Mouse (Mus musculus) spleen, embryonic (tissue): ENCODE measurements at regions not wholly inside any gene's neighbourhood (a gene's known extent, or its start where the extent isn't known, plus 50 kb on each side); places are given as distances from the start of the nearest gene placed in this dataset.

Source experiments
- CTCF ChIA-PET: fragments of 350-600 bp; sonication (Branson Sonifier 250); formaldehyde crosslinking; loops from one replicate; lab custom pipeline; 2022; lab: Charles Lee

- CTCF ChIA-PET, result no interaction called here
Observed at GRCm38 (mm10) chr16:76591956-76592768, 218.5 kb upstream of the Nrip1 start.

GRCm38 (mm10) chr16:76589791-76590190 is 216.2 kb upstream of the Nrip1 start:
- CTCF ChIA-PET, result no interaction called here

DNA sequence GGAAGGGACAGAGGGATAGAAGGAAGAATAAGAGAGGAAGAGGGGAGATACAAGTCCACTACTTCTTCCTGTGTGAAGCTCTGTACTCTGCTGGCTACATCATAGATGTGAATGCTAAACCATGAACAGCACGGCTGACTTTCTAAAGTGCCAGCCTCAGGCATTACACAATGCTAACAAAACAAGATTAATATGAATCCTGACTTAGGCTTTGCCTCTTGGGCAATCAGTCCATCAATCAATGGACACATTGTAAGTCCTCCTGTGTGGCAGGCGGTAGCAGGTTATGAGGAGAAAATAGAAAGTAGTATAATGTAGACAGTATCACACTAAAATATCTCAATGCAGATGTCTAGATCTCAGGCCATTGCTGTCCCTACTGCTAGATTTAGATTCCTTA is 203.6 kb upstream of the Nrip1 start:
- CTCF ChIA-PET, result no interaction called here

DNA sequence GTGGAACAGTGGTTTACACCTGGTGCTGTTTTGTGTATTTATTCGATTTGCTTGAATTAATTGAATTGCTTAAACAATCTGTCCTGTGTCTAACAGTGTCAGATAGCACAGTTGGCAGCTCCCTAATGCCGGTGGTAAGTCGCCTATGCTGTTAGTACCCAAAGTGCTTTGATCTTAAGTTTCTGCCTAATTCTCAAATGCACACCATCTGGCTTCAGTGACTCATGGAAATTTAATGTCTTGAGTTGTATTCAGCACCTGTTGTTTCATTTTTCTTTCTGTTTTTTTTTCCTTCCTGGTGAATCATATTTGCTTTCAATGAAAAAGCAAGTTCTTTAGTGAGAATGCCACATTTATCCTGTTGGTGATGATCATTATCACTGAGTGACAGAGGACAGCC is 201.7 kb upstream of the Nrip1 start:
- CTCF ChIA-PET, result no interaction called here

DNA sequence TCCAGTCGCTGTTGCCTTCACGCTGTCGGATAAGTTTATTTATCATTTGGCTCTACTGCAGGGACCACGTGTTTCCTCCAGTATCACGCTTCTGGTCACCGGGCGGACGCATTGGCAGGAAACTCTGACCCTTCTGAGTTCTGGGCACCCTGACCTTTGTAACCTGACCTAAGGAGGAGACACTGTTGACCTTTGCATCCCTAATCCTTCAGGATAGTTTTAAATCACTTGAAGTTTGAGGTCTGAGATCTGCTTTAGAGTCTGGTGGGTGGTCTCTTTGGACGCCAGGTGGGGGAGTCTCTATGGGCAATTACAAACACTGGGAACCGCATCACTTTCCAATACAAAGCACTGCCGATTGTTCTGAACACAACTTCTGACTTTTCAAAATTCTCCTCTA is 192.6 kb upstream of the Nrip1 start:
- CTCF ChIA-PET, result no interaction called here

GRCm38 (mm10) chr16:76554846-76555245 is 181.2 kb upstream of the Nrip1 start:
- CTCF ChIA-PET, result no interaction called here

- CTCF ChIA-PET, result no interaction called here
Observed at GRCm38 (mm10) chr16:76549628-76550027, 176.0 kb upstream of the Nrip1 start.

DNA sequence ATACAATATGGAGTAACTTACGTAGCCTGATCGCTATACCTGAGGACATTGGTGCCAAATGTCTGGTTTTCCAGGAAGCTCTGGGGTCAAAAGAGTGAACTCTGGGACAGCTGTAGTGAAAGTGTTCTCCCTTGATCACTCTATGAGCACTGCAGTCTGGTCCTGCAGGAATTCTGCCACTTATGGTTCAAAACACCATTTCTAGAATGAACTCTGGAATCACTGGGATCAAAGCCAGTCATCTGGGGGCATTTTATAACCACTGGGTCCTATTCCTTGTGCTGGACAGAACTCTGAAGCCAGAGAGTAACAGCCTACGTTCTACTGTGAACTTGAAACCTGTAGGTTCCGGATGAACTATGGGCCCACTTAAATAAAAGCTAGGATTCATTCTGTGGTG is 173.5 kb upstream of the Nrip1 start:
- CTCF ChIA-PET, result no interaction called here

DNA sequence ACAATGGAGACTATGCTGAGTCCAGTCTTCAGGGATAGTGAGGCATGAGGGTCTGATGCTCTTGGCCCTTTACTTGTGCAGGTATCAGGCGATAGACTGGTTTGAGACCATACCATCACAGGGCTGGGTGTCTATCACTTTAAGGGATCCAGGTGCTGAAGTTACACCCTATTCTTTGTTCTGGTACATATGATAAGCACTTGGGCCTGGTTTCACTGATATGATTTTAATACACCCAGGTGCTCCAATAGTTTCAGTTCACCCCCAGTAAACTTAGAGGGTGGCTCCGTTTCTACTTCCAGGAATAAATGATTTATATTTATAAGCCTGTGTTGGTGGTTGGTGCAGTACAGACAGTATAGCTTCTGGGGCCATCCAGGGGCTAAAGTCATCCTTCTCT is 173.0 kb upstream of the Nrip1 start:
- CTCF ChIA-PET, result no interaction called here

- CTCF ChIA-PET, result no interaction called here
Observed at GRCm38 (mm10) chr16:76545942-76546341, 172.3 kb upstream of the Nrip1 start.

DNA sequence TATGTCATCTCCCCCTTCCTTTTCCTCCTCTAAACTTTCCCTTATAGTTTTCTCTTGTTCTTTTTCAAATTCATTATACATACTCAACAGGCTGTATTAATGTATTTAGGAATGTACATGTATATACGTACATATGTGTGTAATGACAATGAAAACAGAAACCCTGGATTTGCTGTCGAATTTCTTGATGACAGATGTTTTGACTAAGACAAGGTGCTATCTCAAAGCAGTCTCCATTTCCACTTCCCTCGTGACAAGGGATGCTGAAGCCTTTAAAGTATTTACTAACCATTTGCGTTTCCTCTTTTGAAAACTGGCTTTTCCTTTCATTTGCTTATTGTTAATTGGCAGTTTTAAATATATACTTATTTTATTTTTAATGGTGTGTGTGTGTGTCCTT is 171.3 kb upstream of the Nrip1 start:
- CTCF ChIA-PET, result no interaction called here

DNA sequence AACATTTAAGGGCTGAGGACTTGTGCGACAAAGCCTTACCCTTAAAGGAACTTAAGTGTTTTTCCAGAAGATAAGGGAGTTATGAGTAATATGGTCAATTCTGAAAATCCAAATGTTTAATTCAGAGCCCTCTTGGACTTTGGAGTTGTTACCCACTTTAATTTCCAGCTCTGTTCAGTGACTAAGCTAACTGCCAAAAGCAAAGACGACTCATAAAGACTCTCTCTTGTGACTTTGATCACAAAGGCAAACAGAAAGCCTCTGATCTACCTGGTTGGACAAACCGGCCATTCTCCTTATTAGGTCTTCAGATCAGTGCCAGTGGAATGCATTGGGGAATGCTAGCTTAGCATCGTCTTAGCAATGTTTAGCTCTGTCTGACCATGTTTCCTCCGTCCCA is 167.3 kb upstream of the Nrip1 start:
- CTCF ChIA-PET, result interaction anchor here (0.7 kb wide), 1 partner anchor 10 kb away, joined by 4 read pairs; no protein-coding TSS in a partner anchor

DNA sequence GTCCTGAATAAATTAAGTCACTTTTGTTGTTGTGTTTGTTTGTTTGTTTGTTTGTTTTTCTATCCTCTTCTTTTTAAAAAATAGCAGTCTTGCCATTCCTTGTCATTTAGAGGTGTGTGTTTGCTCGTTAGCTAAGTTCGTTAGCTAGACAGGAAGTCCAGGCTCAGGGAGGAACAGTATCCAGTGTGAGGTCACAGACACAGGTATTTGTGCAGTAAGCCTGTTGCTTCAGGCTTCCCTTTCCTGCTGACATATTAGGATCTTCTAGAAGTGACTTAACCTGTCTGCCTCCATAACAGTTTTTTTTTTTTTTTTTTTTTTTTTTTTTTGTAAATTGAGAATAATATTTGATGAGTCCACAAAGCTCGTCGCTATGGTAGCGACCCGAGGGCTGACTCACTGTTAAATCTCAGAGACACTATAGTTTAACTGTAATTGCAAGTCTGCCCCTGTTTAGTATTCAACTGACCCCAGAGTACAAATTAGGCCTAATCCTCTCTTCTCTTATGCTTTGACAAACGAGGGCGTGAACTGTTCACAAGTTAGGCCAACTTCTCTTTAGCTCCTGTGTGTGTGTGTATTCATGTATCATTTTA is 166.8 kb upstream of the Nrip1 start:
- CTCF ChIA-PET, result no interaction called here

- CTCF ChIA-PET, result no interaction called here
Observed at GRCm38 (mm10) chr16:76539669-76540068, 166.0 kb upstream of the Nrip1 start.

GRCm38 (mm10) chr16:76537871-76538270 is 164.2 kb upstream of the Nrip1 start:
- CTCF ChIA-PET, result no interaction called here

GRCm38 (mm10) chr16:76532928-76533217 is 159.2 kb upstream of the Nrip1 start:
- CTCF ChIA-PET, result interaction anchor here (1.1 kb wide), 1 partner anchor 10 kb away, joined by 4 read pairs; no protein-coding TSS in a partner anchor

- CTCF ChIA-PET, result interaction anchor here (0.7 kb wide), 1 partner anchor 30 kb away, joined by 4 read pairs; no protein-coding TSS in a partner anchor
Observed at GRCm38 (mm10) chr16:76532142-76532927, 158.7 kb upstream of the Nrip1 start.

- CTCF ChIA-PET, result no interaction called here
Observed at GRCm38 (mm10) chr16:76530886-76531285, 157.3 kb upstream of the Nrip1 start.

- CTCF ChIA-PET, result interaction anchor here (0.7 kb wide), 1 partner anchor 126 kb away, joined by 3 read pairs; no protein-coding TSS in a partner anchor
Observed at GRCm38 (mm10) chr16:76529613-76530012, 156.0 kb upstream of the Nrip1 start.

DNA sequence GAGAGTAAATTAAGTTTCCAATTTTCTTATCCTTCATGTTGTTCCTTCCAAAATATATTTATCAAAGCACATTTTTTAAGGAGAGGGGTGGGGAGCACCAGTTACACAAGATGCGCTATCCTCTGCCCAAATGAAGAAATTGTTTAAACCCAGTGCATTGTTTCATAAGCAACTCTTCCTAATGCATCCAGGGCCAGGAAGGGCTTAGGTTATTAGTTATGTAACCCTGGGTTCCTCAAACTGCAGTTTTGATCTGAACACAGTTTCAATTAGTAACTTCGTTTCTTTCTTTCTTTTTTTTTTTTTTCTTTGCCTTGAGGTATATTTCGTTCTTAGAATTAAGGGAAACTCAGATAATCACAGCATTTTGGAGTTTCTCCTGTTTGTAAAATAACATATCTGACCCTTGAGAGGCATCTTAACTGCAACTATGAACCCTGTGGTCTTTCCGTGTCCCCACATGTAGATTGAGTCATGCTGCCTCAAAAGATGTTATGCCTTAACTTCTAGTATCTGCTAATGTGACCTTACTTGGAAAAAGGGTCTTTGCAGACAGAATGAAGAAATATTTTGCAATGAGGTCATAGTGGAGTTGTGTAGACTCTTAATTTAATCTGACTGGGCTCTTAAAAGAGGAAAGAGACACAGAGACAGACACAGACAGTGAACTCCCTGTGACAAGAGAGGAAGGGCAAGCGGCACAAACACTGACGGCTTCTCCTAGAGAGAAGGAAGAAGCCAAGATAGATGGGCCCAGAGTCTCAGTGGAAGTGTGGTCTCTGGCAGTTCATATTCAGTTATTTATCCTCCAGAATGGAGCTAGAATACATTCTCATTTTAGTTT is 153.7 kb upstream of the Nrip1 start:
- CTCF ChIA-PET, result no interaction called here

DNA sequence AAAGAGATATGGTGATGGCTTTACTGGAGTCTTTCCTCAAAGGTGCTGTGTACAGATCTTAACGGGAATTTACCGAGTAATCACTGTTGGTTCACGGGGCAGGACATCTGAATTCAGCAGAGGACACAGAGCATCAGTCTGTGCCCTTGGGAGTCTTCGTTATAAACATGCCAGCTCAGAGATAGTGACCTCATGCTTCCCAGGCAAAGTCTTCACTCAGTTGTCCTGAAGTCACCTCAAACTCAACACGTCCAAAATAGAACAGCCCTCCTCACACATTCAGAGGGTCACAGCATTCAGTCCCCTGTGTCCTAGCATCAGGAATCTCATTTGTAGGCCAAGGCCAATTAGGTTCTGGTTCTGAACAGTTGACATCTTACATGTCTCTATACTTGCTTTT is 151.9 kb upstream of the Nrip1 start:
- CTCF ChIA-PET, result no interaction called here

- CTCF ChIA-PET, result no interaction called here
Observed at GRCm38 (mm10) chr16:76524921-76525320, 151.3 kb upstream of the Nrip1 start.
